Comparison of ENCODE assay signal across 9 mouse cellular contexts in genomic region chr4:68574610-68575167, GRCm38 (mm10).
DNase-seq lines count a peak whose midpoint lies in the region; ATAC-seq lines count a peak whose summit lies in the region.
"Had no signal": no experiment of that assay in that cellular context is flagged by ENCODE, and none has a peak within 500 bp of the region (broad histone marks: within the 10 kb centered on the region; RNA-seq: fewer than 3 reads in every experiment).

No protein-coding gene starts in this region.

- WGBS in embryonic facial prominence, embryonic 10.5 days = 78% methylated on average over 4 of the region's 4 CpGs

- peak; percentile 15 to 36 for DNase-seq in left cerebral cortex, postnatal 10 days (ENCODE audit: extremely low spot score in 1 of 2, low spot score in 2 of 2)
- DNase-seq in left cerebral cortex, adult 11 months (ENCODE audit: low spot score) = no peak
- peak; percentile 55 for DNase-seq in cerebellum, adult 11-12 months
- DNase-seq in frontal cortex, postnatal 36 days (ENCODE audit: low spot score in 2 of 2) = peak; percentile 5 to 59
- DNase-seq in right cerebral cortex, adult 2 months (ENCODE audit: low spot score in 2 of 2) = peak; percentile 17 to 29
- DNase-seq in embryonic facial prominence, embryonic 10.5 days (ENCODE audit: low spot score) = no peak
- DNase-seq in thymus, adult 18-20 months = no peak
- DNase-seq: retina, postnatal 1 day had no signal

- H3K27ac ChIP-seq in embryonic facial prominence, embryonic 10.5 days (replicated peaks) = no peak overlapping the region

- H3K27me3 ChIP-seq in embryonic facial prominence, embryonic 10.5 days (replicated peaks; ENCODE audit: low read depth, poor library complexity, severe bottlenecking) = no peaks in the 10 kb centered on the region

- H3K36me3 ChIP-seq in embryonic facial prominence, embryonic 10.5 days (replicated peaks) = no peaks in the 10 kb centered on the region

- no peaks in the 10 kb centered on the region for H3K9me3 ChIP-seq in embryonic facial prominence, embryonic 10.5 days

- ATAC-seq in megakaryocyte-erythroid progenitor cell, adult 5-6 weeks (replicated peaks; ENCODE audit: low FRiP score, low TSS enrichment, poor library complexity, severe bottlenecking) = no peak

- intact Hi-C loops in left cerebral cortex, postnatal 10 days (cut with DNase I) = no loop called here

- no peak overlapping the region for H3K4me3 ChIP-seq in embryonic facial prominence, embryonic 10.5 days

- no peaks in the 10 kb centered on the region for H3K4me1 ChIP-seq in embryonic facial prominence, embryonic 10.5 days

Comparison
In these comparisons a context has a peak if more than half of its experiments do, and no peak if none do; other contexts are left out.
1. DNase-seq: peak in left cerebral cortex, postnatal 10 days (2 of 2), cerebellum, adult 11-12 months (single experiment), frontal cortex, postnatal 36 days (2 of 2) and right cerebral cortex, adult 2 months (2 of 2); none in left cerebral cortex, adult 11 months (single experiment), embryonic facial prominence, embryonic 10.5 days (single experiment) and thymus, adult 18-20 months (0 of 2).